Mouse (Mus musculus) layer of hippocampus, adult 2 months (tissue): Measurements from ENCODE around the gene Pde4c. TPM values are rescaled to one million over a fixed set of nuclear protein-coding genes. Genes with fewer than 3 reads are reported as not detected.

ENCODE experiments used
- DNase-seq, 2 experiments: peaks; one replicate each; pipeline ENCODE4 v3.0.0; 2022; ENCODE audit warnings: low spot score in 2 of 2
- H3K27ac ChIP-seq: fragments of 200-600 bp; 2 replicates; pipeline ENCODE4 v1.8.1; 2022
- H3K4me3 ChIP-seq: fragments of 200-600 bp; 2 replicates; pipeline ENCODE4 v1.8.1; 2022; ENCODE audit warnings: mild to moderate bottlenecking
- CTCF ChIP-seq: fragments of 200-600 bp; conservative IDR thresholded peaks from 2 replicates; pipeline ENCODE4 v1.8.1; 2022; ENCODE audit warnings: antibody characterized with exemption, mild to moderate bottlenecking, moderate library complexity
- total RNA-seq, 2 experiments: library from RNA; stranded (reverse); gene quantifications; 2 replicates each; pipeline ENCODE4 v1.2.3; 2021

Gene Pde4c
- total RNA-seq, 2 experiments from 2014 or later, result 1.4 to 1.5 TPM

DNA sequence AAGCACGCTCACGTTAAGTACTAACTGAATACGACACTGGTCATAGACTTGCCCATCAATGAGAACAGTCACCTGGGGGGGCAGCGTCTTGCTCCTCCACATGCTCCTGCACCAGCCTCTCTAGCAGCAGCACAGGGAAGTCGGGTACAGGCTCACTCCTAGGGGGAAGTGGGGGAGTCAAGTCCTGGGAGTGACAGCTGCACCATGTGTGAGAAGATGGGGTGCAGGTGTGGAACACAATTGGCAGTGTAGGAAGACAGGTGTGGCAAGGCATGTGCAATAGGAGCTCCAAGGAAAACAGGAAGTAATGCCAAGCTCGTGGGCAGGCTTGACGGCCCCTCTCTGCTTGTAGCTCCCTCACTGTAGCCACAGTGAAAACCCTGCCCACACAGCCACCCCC, 47.7 kb downstream of the Pde4c start:
- Histone ChIP-seq H3K27ac (no peak overlapping the region), H3K4me3 (no peak overlapping the region)
- no peak for TF ChIP-seq CTCF
- DNase-seq, result no peak

DNA sequence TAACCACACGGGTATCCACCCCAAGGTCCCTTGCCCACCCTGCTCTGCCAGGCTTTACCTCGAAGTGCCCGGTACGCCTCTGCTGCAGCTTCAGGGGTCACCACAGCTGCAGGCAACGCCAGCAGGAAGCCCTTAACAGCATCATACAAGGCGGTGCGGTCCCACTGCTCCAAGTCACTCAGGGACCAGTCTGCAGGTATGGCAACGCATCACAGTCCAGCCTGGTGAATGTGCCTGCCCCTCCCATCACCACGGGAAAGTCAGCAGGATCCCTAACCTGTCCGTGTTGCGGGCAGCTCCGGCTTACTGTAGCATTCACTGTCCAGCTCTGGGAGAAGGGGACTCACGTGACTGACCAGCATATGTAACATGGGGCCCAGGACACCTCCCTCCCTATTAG, 48.6 kb downstream of the Pde4c start:
- Histone ChIP-seq H3K4me3 (no peak overlapping the region), H3K27ac (no peak overlapping the region)
- TF ChIP-seq CTCF, result no peak
- DNase-seq, result no peak

- DNase-seq, result no peak
- no peak for TF ChIP-seq CTCF
- Histone ChIP-seq H3K27ac (peak overlapping the region; percentile 98; the same call in 1 of the 2 replicates), H3K4me3 (no peak overlapping the region)
Measured at GRCm38 (mm10) chr8:70772890-70773289, 49.4 kb downstream of the Pde4c start.

GRCm38 (mm10) chr8:70773410-70773809, 49.9 kb downstream of the Pde4c start:
- TF ChIP-seq CTCF, result no peak
- DNase-seq, result no peak
- Histone ChIP-seq H3K4me3 (peak overlapping the region; percentile 83; the same call in 1 of the 2 replicates), H3K27ac (peak overlapping the region; percentile 98)

DNA sequence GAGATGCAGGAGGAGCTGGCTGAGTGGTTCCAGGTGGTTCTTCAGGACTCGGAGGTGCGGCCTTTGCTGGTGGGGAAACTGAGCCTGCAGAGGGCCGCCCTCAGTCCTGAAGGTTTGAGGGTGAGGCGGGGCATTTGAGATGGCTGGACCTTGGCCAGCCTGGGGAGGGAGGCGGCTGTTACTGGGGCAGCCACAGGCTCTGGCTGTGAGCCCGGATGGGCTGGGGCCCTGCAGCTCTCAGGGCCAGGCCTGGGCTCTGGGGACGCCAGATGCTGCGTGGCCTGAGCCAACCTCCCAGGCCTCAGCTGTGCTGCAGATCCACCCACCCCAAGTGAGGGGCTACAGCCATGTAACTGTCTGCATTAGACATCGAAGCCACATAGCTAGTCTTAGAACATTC, 50.3 kb downstream of the Pde4c start:
- DNase-seq, result peak; percentile 71 to 79
- peak overlapping the region; percentile 98 for H3K27ac ChIP-seq
- TF ChIP-seq CTCF, result no peak
- peak overlapping the region; percentile 83; the same call in 1 of the 2 replicates for H3K4me3 ChIP-seq

DNA sequence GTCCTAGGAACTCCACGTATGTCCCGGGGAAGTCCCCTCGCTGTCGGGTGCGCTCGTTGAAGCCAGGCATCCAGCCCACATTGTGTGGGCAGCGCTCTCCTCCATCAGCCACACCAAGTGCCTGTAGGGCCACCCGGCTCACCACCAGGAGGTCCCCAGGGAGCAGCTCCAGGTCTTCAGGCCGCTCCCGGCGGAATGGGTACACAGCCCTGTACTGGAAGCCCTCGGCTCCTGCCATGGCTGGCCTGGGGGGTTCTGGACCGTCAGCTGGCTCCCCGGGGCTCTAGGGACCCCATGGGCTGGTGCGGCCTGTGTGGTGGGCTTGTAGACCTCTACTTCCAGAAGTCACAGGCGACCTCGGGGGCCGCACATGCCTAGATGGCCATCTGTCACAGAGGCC, 51.2 kb downstream of the Pde4c start:
- TF ChIP-seq CTCF, result no peak
- H3K27ac ChIP-seq, result peak overlapping the region; percentile 98
- H3K4me3 ChIP-seq, result peak overlapping the region; percentile 83

GRCm38 (mm10) chr8:70775227-70775626, 51.7 kb downstream of the Pde4c start:
- TF ChIP-seq CTCF, result no peak
- Histone ChIP-seq H3K4me3 (peak overlapping the region; percentile 83), H3K27ac (peak overlapping the region; percentile 98)
- DNase-seq, result no peak

More for the DNA sequence above, 51.2 kb downstream of the Pde4c start:
- DNase-seq, result no peak

GRCm38 (mm10) chr8:70775851-70776495, 52.5 kb downstream of the Pde4c start:
- Histone ChIP-seq H3K27ac (peak overlapping the region; percentile 98), H3K4me3 (peak overlapping the region; percentile 83)
- DNase-seq, result no peak
- no peak for TF ChIP-seq CTCF

- Histone ChIP-seq H3K27ac (peak within 1 kb of the TSS; percentile 98), H3K4me3 (peak within 1 kb of the TSS; percentile 83)
- peak; percentile 97 to 99 for DNase-seq
- TF ChIP-seq CTCF, result peak; percentile 42
Measured at GRCm38 (mm10) chr8:70776496-70777444, 53.2 kb downstream of the Pde4c start, which contains the start of gene Pik3r2. Gene Pik3r2, minus strand, starts transcription at chr8:70776713.

- DNase-seq, result no peak
- H3K27ac ChIP-seq, result peak overlapping the region; percentile 57
- no peak for TF ChIP-seq CTCF
Measured at GRCm38 (mm10) chr8:70780093-70780492, 56.6 kb downstream of the Pde4c start.

GRCm38 (mm10) chr8:70786291-70787050, 63.0 kb downstream of the Pde4c start:
- H3K27ac ChIP-seq, result peak overlapping the region; percentile 44; the same call in 1 of the 2 replicates
- no peak overlapping the region for H3K4me3 ChIP-seq
- TF ChIP-seq CTCF, result no peak
- DNase-seq, result no peak

More at GRCm38 (mm10) chr8:70780093-70780492, 56.6 kb downstream of the Pde4c start:
- no peak overlapping the region for H3K4me3 ChIP-seq

- Histone ChIP-seq H3K27ac (no peak overlapping the region), H3K4me3 (no peak overlapping the region)
- no peak for TF ChIP-seq CTCF
- no peak for DNase-seq
Measured at GRCm38 (mm10) chr8:70787051-70787445, 63.5 kb downstream of the Pde4c start.
